Mouse (Mus musculus) E14TG2a.4 (cell line): Measurements from ENCODE around the gene Ttc21b.

Experiments
- H3K27me3 ChIP-seq: 2 replicates; pipeline ENCODE4 v1.6.1; 2014; ENCODE audit warnings: low read length, control low read depth; ENCODE audit not compliant: insufficient read depth
- H3K36me3 ChIP-seq: 2 replicates; pipeline ENCODE4 v1.6.1; 2014; ENCODE audit warnings: low read length, control low read depth; ENCODE audit not compliant: insufficient read depth
- H3K4me1 ChIP-seq: replicated peaks from 2 replicates; pipeline ENCODE4 v1.6.1; 2014; ENCODE audit warnings: low read depth, low read length, control low read depth
- H3K4me3 ChIP-seq: replicated peaks from 2 replicates; pipeline ENCODE4 v1.5.1; 2014; ENCODE audit warnings: mild to moderate bottlenecking, low read length
- H3K9me3 ChIP-seq: 2 replicates; pipeline ENCODE4 v1.6.1; 2014; ENCODE audit warnings: low read length, control low read depth
- CTCF ChIP-seq: conservative IDR thresholded peaks from 2 replicates; pipeline ENCODE4 v1.5.1; 2014; ENCODE audit warnings: low read length
- NANOG ChIP-seq: IDR thresholded peaks from 2 replicates; pipeline ENCODE4 v1.6.1; 2014; ENCODE audit warnings: borderline replicate concordance, low read length, mixed read lengths
- POU5F1 ChIP-seq: IDR thresholded peaks from 2 replicates; pipeline ENCODE4 v1.6.1; 2014; ENCODE audit warnings: low read length, borderline replicate concordance

The Ttc21b gene

GRCm38 (mm10) chr2:66256220-66257131 is at the start of gene Ttc21b:
TSS of gene Ttc21b (minus strand) at chr2:66256617.
- TF ChIP-seq NANOG, result no peak
- no peak for TF ChIP-seq POU5F1
- TF ChIP-seq CTCF, result peak; percentile 68
- H3K4me1 ChIP-seq, result peaks cover 4% of the 10 kb centered on the region; the same call in 1 of the 2 replicates
- no peaks in the 10 kb centered on the region for H3K9me3 ChIP-seq
- H3K27me3 ChIP-seq, result peaks cover 22% of the 10 kb centered on the region
- peaks cover under 1% of the 10 kb centered on the region; the same call in 1 of the 2 replicates for H3K36me3 ChIP-seq
- H3K4me3 ChIP-seq, result peak within 1 kb of the TSS; percentile 90

- no peak for TF ChIP-seq POU5F1
- no peak for TF ChIP-seq NANOG
- no peak for TF ChIP-seq CTCF
- Histone ChIP-seq H3K9me3 (peaks cover 9% of the 10 kb centered on the region), H3K4me3 (no peak overlapping the region), H3K27me3 (no peaks in the 10 kb centered on the region), H3K36me3 (no peaks in the 10 kb centered on the region), H3K4me1 (no peaks in the 10 kb centered on the region)
These were observed 16.1 kb upstream of the Ttc21b start for GRCm38 (mm10) chr2:66272551-66272950.

DNA sequence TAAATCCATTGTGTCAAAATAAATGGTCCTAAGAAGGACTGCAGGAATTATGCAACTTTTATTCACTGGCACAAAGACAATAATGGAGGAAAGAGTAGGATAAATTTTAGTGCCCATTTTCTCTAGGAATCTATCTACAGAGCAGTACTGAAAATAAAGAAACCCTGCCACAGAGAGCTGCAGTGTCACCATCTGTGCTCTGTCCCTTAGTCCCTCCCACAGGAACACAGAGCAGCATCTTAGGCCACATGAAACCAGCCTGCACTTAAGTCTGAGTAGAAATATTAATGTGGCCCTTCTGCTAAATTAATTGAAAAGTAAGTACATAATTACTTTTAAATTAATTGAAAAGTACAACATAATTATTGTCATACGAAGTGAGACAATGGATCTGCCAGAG is 12.4 kb downstream of the Ttc21b start:
- Histone ChIP-seq H3K27me3 (no peaks in the 10 kb centered on the region), H3K9me3 (no peaks in the 10 kb centered on the region), H3K4me3 (no peak overlapping the region), H3K4me1 (0 out of 2 replicates have a peak, but pooled peaks cover 3% of the 10 kb centered on the region), H3K36me3 (0 out of 2 replicates have a peak, but pooled peaks cover 12% of the 10 kb centered on the region)
- TF ChIP-seq NANOG (no peak), POU5F1 (no peak), CTCF (no peak)

GRCm38 (mm10) chr2:66240334-66240733 is 16.1 kb downstream of the Ttc21b start:
- 0 out of 2 replicates have a peak, but pooled peaks cover 3% of the 10 kb centered on the region for H3K4me1 ChIP-seq
- H3K36me3 ChIP-seq, result no peaks in the 10 kb centered on the region
- no peak overlapping the region for H3K4me3 ChIP-seq
- no peaks in the 10 kb centered on the region for H3K27me3 ChIP-seq
- no peaks in the 10 kb centered on the region for H3K9me3 ChIP-seq
- no peak for TF ChIP-seq POU5F1
- TF ChIP-seq NANOG, result no peak
- TF ChIP-seq CTCF, result no peak

DNA sequence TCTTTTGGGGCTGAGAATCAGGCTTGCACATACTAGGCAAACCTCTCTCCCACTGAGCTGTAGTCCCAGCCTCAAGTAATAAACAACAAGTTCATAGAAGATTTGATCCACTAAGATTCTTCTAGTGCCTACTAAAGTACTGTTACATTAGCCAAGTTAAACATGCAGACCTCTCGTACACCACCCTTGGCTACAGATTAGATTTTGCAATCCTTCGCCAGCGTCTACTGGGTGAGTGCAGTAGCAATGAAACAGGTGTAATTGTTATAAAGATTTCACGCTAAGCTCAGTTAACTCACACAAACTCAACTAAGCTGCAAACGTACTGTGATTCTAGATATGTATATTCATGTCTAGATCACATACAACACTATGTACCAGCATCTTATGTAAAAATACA is 17.5 kb downstream of the Ttc21b start:
- TF ChIP-seq POU5F1, result no peak
- no peak for TF ChIP-seq NANOG
- no peak for TF ChIP-seq CTCF
- no peaks in the 10 kb centered on the region for H3K36me3 ChIP-seq

DNA sequence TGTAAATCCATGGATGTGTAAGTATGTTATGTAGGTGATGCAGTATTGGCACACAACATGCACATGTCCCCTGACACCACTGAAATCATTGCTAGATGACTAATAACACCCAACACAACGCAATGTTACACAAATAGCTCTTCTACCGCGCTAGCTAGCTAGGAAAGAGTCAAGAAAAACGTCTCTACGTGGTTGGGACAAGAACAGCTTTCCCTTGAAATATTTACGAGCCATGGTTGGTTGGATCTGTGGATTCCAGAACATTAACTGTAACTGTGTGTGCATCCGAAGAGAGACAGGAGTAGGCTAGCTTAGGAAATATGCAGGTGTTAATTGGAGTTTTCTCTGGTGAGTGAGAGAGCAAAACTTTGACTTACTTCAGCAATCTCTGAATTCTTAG is 35.5 kb downstream of the Ttc21b start:
- H3K4me1 ChIP-seq, result no peaks in the 10 kb centered on the region
- H3K27me3 ChIP-seq, result no peaks in the 10 kb centered on the region
- H3K9me3 ChIP-seq, result no peaks in the 10 kb centered on the region
- no peak overlapping the region for H3K4me3 ChIP-seq
- TF ChIP-seq POU5F1 (no peak), CTCF (no peak), NANOG (no peak)
- no peaks in the 10 kb centered on the region for H3K36me3 ChIP-seq

More for the DNA sequence above, 17.5 kb downstream of the Ttc21b start:
- Histone ChIP-seq H3K4me3 (no peak overlapping the region), H3K9me3 (no peaks in the 10 kb centered on the region), H3K4me1 (0 out of 2 replicates have a peak, but pooled peaks cover 3% of the 10 kb centered on the region), H3K27me3 (no peaks in the 10 kb centered on the region)

DNA sequence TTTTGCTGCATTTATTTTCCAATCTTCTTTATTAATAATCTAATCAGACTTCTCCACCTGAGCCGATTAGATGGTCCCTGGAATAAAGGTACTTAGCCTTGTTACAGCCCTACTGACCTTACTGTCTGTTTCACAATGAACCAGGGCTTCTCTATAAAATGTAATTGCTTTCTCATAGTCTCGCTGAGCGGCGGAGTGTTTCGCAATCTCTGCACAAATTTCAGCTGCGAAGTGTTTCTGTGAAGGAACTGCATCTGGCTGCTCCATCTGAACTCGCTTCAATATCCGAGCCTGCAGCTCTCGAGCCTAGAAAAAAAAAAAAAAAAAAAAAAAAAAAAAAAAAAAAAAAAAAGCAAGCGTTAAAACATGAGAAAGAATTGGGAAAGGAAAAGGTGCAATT is 46.5 kb downstream of the Ttc21b start:
- Histone ChIP-seq H3K27me3 (no peaks in the 10 kb centered on the region), H3K36me3 (no peaks in the 10 kb centered on the region), H3K4me3 (no peak overlapping the region), H3K4me1 (no peaks in the 10 kb centered on the region), H3K9me3 (no peaks in the 10 kb centered on the region)
- no peak for TF ChIP-seq POU5F1
- no peak for TF ChIP-seq CTCF
- TF ChIP-seq NANOG, result no peak

DNA sequence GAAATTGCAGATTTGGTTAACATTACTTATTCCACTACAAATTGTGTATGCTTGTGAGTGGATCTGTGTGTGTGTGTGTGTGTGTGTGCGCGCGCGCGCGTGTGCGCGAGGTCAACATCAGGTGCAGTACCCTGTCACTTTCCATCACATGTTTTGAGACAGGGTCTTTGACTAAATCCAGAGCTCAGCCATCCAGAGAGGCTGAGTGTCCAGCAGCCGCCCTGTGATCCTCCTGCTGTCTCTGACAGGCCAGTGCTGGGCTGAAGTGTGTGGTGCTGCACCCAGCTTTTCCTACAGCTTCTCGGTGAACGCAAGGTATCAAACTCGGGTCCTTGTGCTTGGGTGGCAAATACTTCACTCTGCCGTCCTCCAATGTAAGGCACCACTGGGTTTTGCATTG is 47.1 kb downstream of the Ttc21b start:
- no peaks in the 10 kb centered on the region for H3K9me3 ChIP-seq
- no peaks in the 10 kb centered on the region for H3K36me3 ChIP-seq
- H3K4me3 ChIP-seq, result no peak overlapping the region
- H3K4me1 ChIP-seq, result no peaks in the 10 kb centered on the region
- no peaks in the 10 kb centered on the region for H3K27me3 ChIP-seq
- TF ChIP-seq POU5F1 (no peak), CTCF (no peak), NANOG (no peak)

DNA sequence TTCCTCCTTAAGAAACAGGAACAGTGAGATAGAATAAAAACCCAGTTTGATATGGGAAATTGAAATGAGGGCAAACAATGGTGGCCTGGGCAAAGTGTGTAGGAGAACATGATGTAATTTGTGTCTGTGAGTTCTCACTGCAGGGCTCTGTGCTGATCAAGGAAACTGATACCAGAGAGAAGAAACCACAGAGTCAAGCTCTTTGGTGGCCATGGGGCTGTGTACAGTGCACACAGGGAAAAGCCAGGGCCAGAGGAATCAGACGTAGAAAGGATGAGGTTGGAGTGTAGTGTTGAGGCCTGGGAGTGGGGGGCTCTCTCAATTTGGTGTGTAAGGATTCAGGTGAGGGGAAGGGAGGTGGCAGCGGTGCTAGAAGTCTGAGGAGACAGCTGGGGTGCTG is 49.6 kb downstream of the Ttc21b start:
- TF ChIP-seq NANOG (no peak), CTCF (no peak), POU5F1 (no peak)
- no peaks in the 10 kb centered on the region for H3K27me3 ChIP-seq
- H3K9me3 ChIP-seq, result no peaks in the 10 kb centered on the region
- no peaks in the 10 kb centered on the region for H3K4me1 ChIP-seq
- H3K36me3 ChIP-seq, result no peaks in the 10 kb centered on the region
- no peak overlapping the region for H3K4me3 ChIP-seq
